Mouse (Mus musculus): ENCODE data around the gene Nav2. TPM values are rescaled to one million over a fixed set of nuclear protein-coding genes. Genes with fewer than 3 reads are reported as not detected.

Gene Nav2
- polyA plus RNA-seq, 1 experiment, result 4.4 TPM

- DNase-seq (ENCODE audit: low read depth, low spot score), result no peak
- 83% methylated on average over 3 of the region's 3 CpGs for WGBS
Measured at GRCm38 (mm10) chr7:49392180-49392579, 483.7 kb downstream of the Nav2 start.

- no peak for DNase-seq (ENCODE audit: low read depth, low spot score)
- 59% methylated on average over 3 of the region's 3 CpGs for WGBS
Measured at GRCm38 (mm10) chr7:49392834-49393233, 484.3 kb downstream of the Nav2 start.

- WGBS, result 90% methylated on average over 7 of the region's 7 CpGs
- DNase-seq (ENCODE audit: low read depth, low spot score), result no peak
Measured at GRCm38 (mm10) chr7:49393857-49394256, 485.3 kb downstream of the Nav2 start.

- 38% methylated on average over 1 of the region's 1 CpGs for WGBS
- no peak for DNase-seq (ENCODE audit: low read depth, low spot score)
Measured at GRCm38 (mm10) chr7:49396202-49396601, 487.7 kb downstream of the Nav2 start.

GRCm38 (mm10) chr7:49397441-49398003 lies 489.0 kb downstream of the Nav2 start:
- DNase-seq (ENCODE audit: low read depth, low spot score), result no peak
- WGBS, result 14% methylated on average over 17 of the region's 17 CpGs

GRCm38 (mm10) chr7:49398020-49398516 lies 489.6 kb downstream of the Nav2 start:
- DNase-seq (ENCODE audit: low read depth, low spot score), result no peak
- 36% methylated on average over 7 of the region's 7 CpGs for WGBS

- 26% methylated on average over 2 of the region's 2 CpGs for WGBS
- DNase-seq (ENCODE audit: low read depth, low spot score), result peak; percentile 64
Measured at GRCm38 (mm10) chr7:49399314-49399713, 490.8 kb downstream of the Nav2 start.

GRCm38 (mm10) chr7:49400463-49400862 lies 491.9 kb downstream of the Nav2 start:
- no peak for DNase-seq (ENCODE audit: low read depth, low spot score)
- 33% methylated on average over 19 of the region's 19 CpGs for WGBS

- WGBS, result 88% methylated on average over 5 of the region's 5 CpGs
- DNase-seq (ENCODE audit: low read depth, low spot score), result no peak
Measured at GRCm38 (mm10) chr7:49402526-49402925, 494.0 kb downstream of the Nav2 start.

GRCm38 (mm10) chr7:49407688-49408087 lies 499.2 kb downstream of the Nav2 start:
- 89% methylated on average over 9 of the region's 9 CpGs for WGBS
- DNase-seq (ENCODE audit: low read depth, low spot score), result no peak

- 89% methylated on average over 7 of the region's 7 CpGs for WGBS
- DNase-seq (ENCODE audit: low read depth, low spot score), result no peak
Measured at GRCm38 (mm10) chr7:49408625-49409024, 500.1 kb downstream of the Nav2 start.

- DNase-seq (ENCODE audit: low read depth, low spot score), result no peak
- WGBS, result 95% methylated on average over 3 of the region's 3 CpGs
Measured at GRCm38 (mm10) chr7:49409265-49409664, 500.7 kb downstream of the Nav2 start.

GRCm38 (mm10) chr7:49410188-49410587 lies 501.7 kb downstream of the Nav2 start:
- DNase-seq (ENCODE audit: low read depth, low spot score), result no peak

GRCm38 (mm10) chr7:49410892-49411291 lies 502.4 kb downstream of the Nav2 start:
- WGBS, result 95% methylated on average over 4 of the region's 4 CpGs
- no peak for DNase-seq (ENCODE audit: low read depth, low spot score)

More at GRCm38 (mm10) chr7:49410188-49410587, 501.7 kb downstream of the Nav2 start:
- WGBS, result 84% methylated on average over 5 of the region's 5 CpGs

GRCm38 (mm10) chr7:49411803-49412202 lies 503.3 kb downstream of the Nav2 start:
- no peak for DNase-seq (ENCODE audit: low read depth, low spot score)

GRCm38 (mm10) chr7:49415131-49415530 lies 506.6 kb downstream of the Nav2 start:
- no peak for DNase-seq (ENCODE audit: low read depth, low spot score)
- 91% methylated on average over 7 of the region's 7 CpGs for WGBS

More at GRCm38 (mm10) chr7:49411803-49412202, 503.3 kb downstream of the Nav2 start:
- WGBS, result 89% methylated on average over 9 of the region's 9 CpGs

GRCm38 (mm10) chr7:49415716-49416115 lies 507.2 kb downstream of the Nav2 start:
- no peak for DNase-seq (ENCODE audit: low read depth, low spot score)
- WGBS, result 93% methylated on average over 12 of the region's 12 CpGs

GRCm38 (mm10) chr7:49418841-49419240 lies 510.3 kb downstream of the Nav2 start:
- no peak for DNase-seq (ENCODE audit: low read depth, low spot score)
- 90% methylated on average over 13 of the region's 13 CpGs for WGBS

- no peak for DNase-seq (ENCODE audit: low read depth, low spot score)
- 77% methylated on average over 17 of the region's 17 CpGs for WGBS
Measured at GRCm38 (mm10) chr7:49420139-49420802, 511.8 kb downstream of the Nav2 start.

- DNase-seq (ENCODE audit: low read depth, low spot score), result no peak
- WGBS, result 66% methylated on average over 4 of the region's 4 CpGs
Measured at GRCm38 (mm10) chr7:49421261-49421660, 512.7 kb downstream of the Nav2 start.

GRCm38 (mm10) chr7:49423943-49424342 lies 515.4 kb downstream of the Nav2 start:
- 31% methylated on average over 6 of the region's 6 CpGs for WGBS
- peak; percentile 3 for DNase-seq (ENCODE audit: low read depth, low spot score)

All from large intestine, adult 2 months (tissue).